Mouse (Mus musculus): ENCODE data around the gene Akap9.

GRCm38 (mm10) chr5:4084948-4085347 is 157.1 kb downstream of the Akap9 start:
- TF ChIP-seq EP300 (IDR thresholded peaks at IDR 0.05; ENCODE audit: insufficient read depth, low read depth, low read length) (no peak), CTCF (IDR thresholded peaks at IDR 0.05; ENCODE audit: low read depth, low read length) (no peak)
